Mouse (Mus musculus) embryo, embryonic 10.5 days (tissue): ENCODE data around the gene Ngef.

Source experiments
- DNase-seq: peaks from one replicate; pipeline ENCODE4 v3.0.0-alpha.2; 2015; ENCODE audit warnings: low spot score

Gene Ngef

GRCm38 (mm10) chr1:87573800-87574215 is at the start of gene Ngef:
Gene Ngef, minus strand, starts transcription at chr1:87573870.
- no peak for DNase-seq

GRCm38 (mm10) chr1:87621858-87622279 is 48.2 kb upstream of the Ngef start:
- no peak for DNase-seq

- no peak for DNase-seq
These were observed 47.6 kb upstream of the Ngef start for GRCm38 (mm10) chr1:87621146-87621857.

GRCm38 (mm10) chr1:87620693-87621092 is 47.0 kb upstream of the Ngef start:
- DNase-seq = no peak

GRCm38 (mm10) chr1:87620211-87620668 is 46.6 kb upstream of the Ngef start, which contains the start of gene Inpp5d:
Gene Inpp5d, plus strand, starts transcription at chr1:87620312.
- no peak for DNase-seq

GRCm38 (mm10) chr1:87614576-87615295 is 41.1 kb upstream of the Ngef start:
- no peak for DNase-seq

- peak; percentile 72 for DNase-seq
These were observed 34.9 kb upstream of the Ngef start for GRCm38 (mm10) chr1:87608416-87609046.

GRCm38 (mm10) chr1:87607385-87608091 is 33.9 kb upstream of the Ngef start:
- DNase-seq = no peak

- DNase-seq = no peak
These were observed 31.6 kb upstream of the Ngef start for GRCm38 (mm10) chr1:87605296-87605695.

GRCm38 (mm10) chr1:87603389-87603788 is 29.7 kb upstream of the Ngef start:
- no peak for DNase-seq

- DNase-seq = no peak
These were observed 28.1 kb upstream of the Ngef start for GRCm38 (mm10) chr1:87601801-87602200.

- DNase-seq = no peak
These were observed 26.9 kb upstream of the Ngef start for GRCm38 (mm10) chr1:87600533-87600932.

- DNase-seq = no peak
These were observed 21.0 kb upstream of the Ngef start for GRCm38 (mm10) chr1:87594671-87595070.

- DNase-seq = no peak
These were observed 20.6 kb upstream of the Ngef start for GRCm38 (mm10) chr1:87594261-87594660.

- DNase-seq = no peak
These were observed 16.3 kb upstream of the Ngef start for GRCm38 (mm10) chr1:87589980-87590379.

- DNase-seq = no peak
These were observed 15.5 kb upstream of the Ngef start for GRCm38 (mm10) chr1:87589162-87589561.

- peak; percentile 59 for DNase-seq
These were observed 7.2 kb upstream of the Ngef start for GRCm38 (mm10) chr1:87580824-87581223.

- DNase-seq = no peak
These were observed 5.3 kb upstream of the Ngef start for GRCm38 (mm10) chr1:87578965-87579364.

GRCm38 (mm10) chr1:87574785-87575184 is 1.1 kb upstream of the Ngef start:
- DNase-seq = no peak

- no peak for DNase-seq
These were observed 683 bp upstream of the Ngef start for GRCm38 (mm10) chr1:87574353-87574752.

- DNase-seq = no peak
These were observed 409 bp downstream of the Ngef start for GRCm38 (mm10) chr1:87573261-87573660.

- DNase-seq = peak; percentile 35
These were observed 5.3 kb downstream of the Ngef start for GRCm38 (mm10) chr1:87568398-87568797.
